Mouse (Mus musculus) left cerebral cortex, adult 11 months (tissue): ENCODE data around the gene Kng1.

Experiments used
- DNase-seq: peaks from one replicate; pipeline ENCODE4 v3.0.0; 2022; ENCODE audit warnings: low spot score

Kng1 gene

GRCm38 (mm10) chr16:23114339-23115171 lies 56.9 kb downstream of the Kng1 start:
- DNase-seq, result no peak

DNA sequence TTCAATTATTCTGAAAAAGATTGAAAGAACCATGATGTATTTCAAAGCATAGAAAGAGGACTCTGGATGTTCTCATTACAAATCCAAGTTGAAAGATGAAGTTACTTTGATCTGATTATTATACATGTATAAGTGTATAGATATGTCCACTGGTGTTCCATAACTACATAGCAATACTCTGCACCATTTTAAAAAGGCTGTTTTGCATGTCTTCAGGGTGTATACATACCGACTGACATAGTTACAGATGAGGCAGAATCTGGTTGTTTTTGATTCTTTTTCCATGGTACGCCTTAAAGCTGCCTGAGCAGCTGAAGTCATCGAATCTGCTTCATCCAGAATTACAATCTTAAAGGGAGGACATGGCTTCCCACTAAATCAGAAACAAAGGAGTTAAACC lies 57.8 kb downstream of the Kng1 start:
- no peak for DNase-seq

- DNase-seq, result no peak
These were observed 59.5 kb downstream of the Kng1 start for GRCm38 (mm10) chr16:23117173-23117572.

DNA sequence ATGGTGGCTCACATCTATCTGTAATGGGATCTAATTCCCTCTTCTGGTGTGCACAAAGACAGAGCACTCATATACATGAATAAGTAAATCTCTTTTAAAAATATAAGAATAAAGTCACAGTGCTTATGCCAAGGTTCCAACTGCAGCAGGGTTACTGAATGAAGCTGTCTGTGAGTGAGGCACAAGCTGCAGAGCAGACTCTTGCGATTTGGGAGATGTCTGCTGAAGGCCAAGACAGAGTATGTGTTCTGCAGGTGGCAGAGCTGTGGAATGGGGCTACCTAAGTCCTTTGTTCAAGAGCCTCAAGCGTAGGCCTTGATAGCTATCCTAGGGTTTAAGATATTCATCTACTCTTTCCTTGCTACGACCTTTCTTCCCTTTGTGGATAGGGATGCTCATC lies 64.8 kb downstream of the Kng1 start:
- no peak for DNase-seq

DNA sequence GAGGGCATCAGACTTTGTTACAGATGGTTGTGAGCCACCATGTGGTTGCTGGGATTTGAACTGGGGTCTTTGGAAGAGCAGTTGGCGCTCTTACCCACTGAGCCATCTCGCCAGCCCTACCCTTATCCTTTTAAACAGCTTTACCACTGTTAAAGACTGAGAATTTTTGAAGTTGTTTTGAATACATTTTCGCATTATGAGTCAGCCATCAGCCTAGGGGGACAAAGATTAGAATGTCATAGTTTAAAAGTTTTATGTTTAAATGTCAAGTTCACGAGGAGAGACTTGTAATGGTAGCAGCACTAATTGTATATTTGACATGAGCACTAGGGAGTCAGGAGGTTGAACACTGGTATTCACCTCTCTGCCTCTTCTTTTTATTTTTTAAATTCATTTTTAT lies 65.4 kb downstream of the Kng1 start:
- no peak for DNase-seq

DNA sequence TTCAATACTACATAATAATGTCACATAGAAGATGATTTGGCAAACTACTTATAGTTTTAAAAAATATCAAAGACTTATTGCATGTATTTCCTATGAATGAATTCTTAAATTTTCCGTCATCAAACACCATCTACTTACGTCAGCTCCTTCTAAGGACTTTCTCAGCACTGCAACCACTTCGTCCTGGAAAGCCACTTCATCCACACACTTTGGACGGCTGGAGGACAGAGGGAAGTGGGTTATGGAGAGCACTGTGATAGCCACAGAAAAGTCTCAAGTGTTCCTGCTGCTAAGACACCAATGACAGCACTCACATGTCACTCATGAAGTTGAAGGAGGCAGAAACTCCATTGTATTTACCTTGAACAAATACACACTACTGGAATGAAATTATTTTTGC lies 66.7 kb downstream of the Kng1 start:
- DNase-seq, result no peak

GRCm38 (mm10) chr16:23127311-23127672 lies 69.6 kb downstream of the Kng1 start:
- no peak for DNase-seq

GRCm38 (mm10) chr16:23127673-23128375 lies 70.2 kb downstream of the Kng1 start, which contains the start of gene Rfc4:
TSS of gene Rfc4 (minus strand) at chr16:23127737.
- peak; percentile 89 for DNase-seq

GRCm38 (mm10) chr16:23130303-23130702 lies 72.6 kb downstream of the Kng1 start:
- no peak for DNase-seq
